Mouse (Mus musculus): ENCODE data around the gene Serping1.
A peak's percentile ranks its signal among the peaks of the same experiment; 100 is the strongest.
"Not testable (repeated sequence)": the region's sequence is repeated elsewhere in the genome, so short reads cannot be mapped to it uniquely, and the experiment has no call there.

Gene Serping1

DNA sequence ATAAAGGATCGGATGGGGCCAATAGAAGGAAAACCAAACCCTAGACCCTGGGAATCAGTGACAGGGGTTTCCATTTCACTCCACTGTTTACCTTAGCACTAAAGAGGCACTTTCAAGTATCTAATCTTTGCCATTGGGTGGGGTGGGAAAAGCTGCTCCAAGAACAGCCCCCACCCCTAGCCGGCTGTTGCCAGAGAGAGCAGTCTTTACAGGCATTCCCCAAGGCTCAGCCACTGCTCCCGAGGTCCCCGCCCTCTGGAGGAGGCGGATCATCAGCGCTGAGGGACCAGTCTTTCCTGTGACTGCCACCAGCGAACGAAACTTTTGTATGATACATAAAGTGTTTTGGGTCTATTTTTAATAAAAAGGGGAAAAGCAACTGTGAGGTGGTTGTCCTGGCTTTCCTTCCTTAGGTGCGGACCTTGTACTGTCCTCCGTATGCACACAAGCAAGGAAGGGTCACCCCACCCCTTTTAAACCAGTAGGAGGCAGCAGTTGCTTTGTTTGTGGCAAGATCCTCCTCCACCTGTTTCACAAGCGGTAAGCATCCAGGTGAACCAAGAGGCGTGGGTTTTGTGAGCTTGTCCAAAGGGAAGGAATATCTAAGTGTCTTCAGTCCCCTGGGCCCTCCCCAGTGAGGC is 36.9 kb downstream of the Serping1 start:
- no peak for DNase-seq (ENCODE audit: low spot score)

DNA sequence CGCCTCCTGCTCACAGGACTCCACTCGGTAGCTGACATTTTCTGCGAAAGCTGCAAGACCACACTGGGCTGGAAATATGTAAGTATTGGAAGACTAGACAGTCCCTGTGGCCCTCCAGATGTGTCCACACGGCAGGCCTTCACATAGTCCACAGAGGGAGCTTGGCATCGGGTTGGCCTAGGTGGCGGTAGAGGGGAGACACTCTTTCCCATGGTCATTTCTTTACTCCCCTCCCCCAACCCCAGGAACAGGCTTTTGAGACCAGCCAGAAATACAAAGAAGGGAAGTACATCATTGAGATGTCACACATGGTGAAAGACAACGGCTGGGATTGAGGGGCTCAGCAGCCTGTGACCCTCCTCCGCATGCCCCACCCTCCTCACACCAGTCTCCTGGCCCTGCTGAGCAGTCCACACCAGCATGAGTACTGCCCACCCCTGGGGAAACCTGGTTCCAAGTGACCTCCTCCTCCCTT is 37.8 kb downstream of the Serping1 start:
- no peak for DNase-seq (ENCODE audit: low spot score)

DNA sequence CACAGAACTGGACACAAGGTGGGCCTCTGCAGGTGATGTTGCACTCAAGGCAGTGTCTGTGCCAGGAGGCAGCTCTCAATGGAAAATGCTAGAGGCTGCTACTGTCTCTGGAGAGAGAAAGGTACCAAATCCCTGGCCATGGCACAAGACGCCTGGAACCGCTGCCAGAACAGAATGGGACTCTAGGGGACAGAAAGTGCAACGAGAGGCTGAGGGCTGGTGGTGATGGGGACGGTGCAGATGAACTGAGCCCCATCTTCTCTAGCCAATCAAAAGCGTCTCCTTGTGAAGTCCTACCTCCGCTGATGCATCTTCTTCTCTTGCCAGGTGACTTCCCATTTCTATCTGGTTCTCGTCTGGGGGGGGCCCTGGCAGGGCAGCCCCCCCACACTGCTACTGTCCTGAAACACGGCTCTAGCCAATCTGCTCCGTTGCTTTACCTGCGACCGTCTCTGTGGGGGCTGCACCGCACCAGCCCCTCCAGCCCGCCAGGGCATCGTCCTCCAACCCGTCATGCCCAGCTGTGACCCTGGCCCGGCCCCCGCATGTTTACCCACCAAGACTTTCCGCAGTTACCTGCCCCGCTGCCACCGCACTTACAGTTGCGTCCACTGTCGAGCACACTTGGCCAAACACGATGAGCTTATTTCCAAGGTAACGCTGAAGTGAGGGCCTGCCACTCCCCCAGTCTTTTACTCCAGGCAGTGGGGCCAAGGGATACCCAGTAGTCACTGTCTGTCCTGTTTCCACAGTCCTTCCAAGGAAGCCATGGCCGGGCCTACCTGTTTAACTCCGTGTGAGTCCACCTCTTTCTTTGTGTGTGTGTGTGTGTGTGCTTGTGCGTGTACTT is 38.7 kb downstream of the Serping1 start:
- no peak for DNase-seq (ENCODE audit: low spot score)

DNA sequence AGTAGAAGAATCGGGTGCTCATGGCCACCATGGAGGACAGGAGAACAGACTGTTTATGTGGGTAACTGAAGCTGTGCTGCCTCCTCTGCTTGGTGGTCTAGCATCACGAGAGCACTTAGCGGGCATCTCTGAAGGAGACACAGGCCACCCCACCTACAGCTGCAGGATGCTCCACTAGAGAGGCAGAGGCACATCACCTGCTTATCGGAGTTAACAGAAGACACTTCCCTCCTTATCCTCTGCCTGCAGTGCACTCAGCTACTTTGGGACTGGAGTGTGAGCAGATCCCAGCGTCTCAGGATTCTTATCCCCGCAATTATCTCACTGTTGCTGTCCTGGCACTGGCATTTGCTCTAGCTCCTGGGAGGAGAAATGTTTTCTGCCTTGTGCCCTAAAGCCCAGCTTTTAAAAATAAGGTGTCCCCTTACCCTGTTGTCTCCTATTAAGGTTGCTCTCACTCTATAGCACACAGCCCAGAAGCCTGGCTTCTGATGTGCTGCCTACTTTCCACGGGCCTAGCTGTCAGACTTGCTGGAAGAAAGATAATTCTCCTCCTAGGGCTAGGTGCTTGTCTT is 39.8 kb downstream of the Serping1 start:
- DNase-seq (ENCODE audit: low spot score) = no peak

DNA sequence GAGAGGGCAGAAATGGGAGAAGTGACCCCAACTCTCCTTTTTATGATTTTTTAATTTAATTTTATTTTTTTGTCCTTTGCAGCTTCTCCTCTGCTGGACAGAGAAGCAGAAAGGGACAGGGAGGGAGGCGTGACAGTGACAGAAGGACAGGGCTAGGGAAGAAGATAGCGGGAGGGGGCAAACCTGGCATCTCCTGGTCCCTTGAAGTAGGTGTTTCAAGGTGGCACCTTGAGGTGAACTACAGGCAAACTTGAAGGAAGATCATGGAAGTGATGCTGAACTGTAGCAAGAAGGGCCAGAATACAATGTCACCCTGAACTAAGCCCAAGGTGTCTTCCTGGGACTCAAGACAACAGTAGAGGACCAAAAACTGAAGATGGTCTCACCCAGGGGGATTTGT is 40.3 kb downstream of the Serping1 start:
- DNase-seq (ENCODE audit: low spot score) = no peak

DNA sequence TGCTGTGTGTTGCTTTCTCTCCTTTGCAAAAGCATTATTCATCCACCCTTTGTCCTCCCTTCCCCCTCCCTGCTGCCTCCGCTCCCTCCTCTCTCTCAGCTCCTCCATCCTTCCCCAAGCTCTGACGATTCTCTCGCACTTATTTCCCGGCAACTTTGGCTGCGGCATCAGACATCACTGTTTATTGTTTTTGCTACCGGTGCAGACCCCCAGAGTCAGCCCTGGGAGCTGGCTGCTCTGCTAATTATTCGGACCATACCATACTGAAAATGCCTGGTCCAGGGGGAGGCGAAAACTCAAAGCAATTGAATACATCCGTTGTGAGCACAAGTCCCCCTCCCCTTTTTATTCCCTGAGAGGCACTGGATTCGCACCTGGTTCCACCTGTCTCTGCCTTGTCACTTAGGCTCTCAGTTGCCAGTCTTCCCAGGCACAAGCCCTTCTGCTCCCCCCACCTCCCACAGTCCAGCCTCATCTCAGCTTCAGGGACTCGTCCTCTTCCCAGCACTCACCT is 40.8 kb downstream of the Serping1 start:
- no peak for DNase-seq (ENCODE audit: low spot score)

DNA sequence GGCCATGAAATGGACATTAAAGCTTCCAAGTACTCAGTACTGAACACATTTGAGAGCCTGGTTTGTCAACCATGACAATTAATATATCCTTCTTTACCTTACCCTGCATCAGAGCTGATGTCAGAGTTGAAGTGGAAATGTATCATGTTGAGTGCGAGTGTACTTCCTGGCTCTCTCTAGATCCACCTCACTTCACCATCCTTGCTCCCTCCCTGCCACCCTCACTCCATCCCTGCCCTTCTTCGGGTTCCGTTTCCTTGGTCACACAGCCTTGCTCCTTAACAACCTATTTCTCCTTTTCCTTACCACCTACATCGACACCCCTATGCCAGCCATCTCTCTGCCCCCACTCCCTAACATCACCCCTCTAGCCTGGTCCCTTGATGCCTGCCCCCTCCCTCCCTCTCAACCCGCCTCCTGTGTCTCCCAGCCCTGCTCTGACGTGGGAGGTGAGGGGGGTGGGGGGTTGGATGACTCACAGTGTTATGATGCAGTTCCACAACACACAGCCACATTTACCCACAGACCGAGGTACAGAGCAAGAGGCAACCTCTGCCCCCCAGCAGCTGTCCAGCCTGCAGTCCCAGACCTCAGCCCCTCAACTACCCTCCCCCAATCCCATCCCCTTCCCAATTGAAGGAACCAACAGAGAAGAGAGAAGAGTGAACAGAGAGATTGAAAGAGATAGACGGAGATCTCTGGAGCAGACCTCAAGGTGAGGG is 41.5 kb downstream of the Serping1 start, which contains the start of gene Ypel4:
Gene Ypel4, plus strand, starts transcription at position 480 of the 722 bp plus-strand sequence.
- no peak for DNase-seq (ENCODE audit: low spot score)

DNA sequence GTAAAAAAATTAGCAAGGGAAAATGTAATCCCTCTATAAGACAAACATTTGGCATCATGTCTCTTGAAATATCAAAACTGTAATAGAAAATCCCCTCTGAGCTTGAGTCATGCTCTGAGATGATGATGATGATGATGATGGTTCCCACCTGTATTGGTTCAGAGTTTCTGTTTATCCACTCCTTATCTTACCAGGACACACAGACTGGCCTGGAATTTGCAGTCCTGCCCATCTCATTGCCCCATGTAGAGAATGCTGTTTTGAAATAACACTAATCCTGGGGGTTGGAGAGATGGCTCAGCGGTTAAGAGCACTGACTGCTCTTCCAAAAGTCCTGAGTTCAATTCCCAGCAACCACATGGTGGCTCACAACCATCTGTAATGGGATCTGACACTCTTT is 42.9 kb downstream of the Serping1 start:
- no peak for DNase-seq (ENCODE audit: low spot score)

DNA sequence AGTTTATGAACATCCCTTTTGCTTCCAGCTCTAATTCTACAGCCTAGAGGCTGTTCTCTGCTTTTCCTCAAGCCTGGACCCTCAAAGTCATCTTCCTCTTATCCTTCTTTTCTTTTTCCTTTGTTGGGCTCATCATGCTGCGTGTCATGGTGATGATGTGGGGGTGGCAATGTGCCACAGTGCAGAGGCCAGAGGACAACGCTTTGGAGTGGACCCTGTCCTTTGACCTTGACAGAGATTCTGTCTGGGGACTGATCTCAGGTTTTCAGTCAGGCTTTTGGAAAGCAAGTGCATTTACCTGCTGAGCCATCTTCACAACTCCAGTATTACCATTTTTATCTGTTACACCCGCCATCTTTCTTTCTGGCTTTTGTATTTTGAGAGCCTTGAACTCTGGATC is 44.0 kb downstream of the Serping1 start:
- DNase-seq (ENCODE audit: low spot score) = no peak

DNA sequence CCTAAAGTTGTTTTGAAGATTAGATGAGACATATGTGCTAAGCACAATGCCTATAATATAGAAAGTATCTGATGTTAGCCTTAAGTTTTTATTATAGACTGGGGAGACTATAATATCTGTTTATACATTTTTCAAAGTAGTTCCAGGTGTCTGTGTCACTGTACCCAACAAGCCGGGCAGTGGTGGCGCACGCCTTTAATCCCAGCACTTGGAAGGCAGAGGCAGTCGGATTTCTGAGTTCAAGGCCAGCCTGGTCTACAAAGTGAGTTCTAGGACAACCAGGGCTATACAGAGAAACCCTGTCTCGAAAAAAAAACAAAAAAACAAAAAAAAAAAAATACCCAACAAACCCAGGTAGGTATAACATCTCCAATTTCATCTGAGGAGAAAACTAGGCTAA is 47.1 kb downstream of the Serping1 start:
- not testable (repeated sequence) for DNase-seq (ENCODE audit: low spot score)

DNA sequence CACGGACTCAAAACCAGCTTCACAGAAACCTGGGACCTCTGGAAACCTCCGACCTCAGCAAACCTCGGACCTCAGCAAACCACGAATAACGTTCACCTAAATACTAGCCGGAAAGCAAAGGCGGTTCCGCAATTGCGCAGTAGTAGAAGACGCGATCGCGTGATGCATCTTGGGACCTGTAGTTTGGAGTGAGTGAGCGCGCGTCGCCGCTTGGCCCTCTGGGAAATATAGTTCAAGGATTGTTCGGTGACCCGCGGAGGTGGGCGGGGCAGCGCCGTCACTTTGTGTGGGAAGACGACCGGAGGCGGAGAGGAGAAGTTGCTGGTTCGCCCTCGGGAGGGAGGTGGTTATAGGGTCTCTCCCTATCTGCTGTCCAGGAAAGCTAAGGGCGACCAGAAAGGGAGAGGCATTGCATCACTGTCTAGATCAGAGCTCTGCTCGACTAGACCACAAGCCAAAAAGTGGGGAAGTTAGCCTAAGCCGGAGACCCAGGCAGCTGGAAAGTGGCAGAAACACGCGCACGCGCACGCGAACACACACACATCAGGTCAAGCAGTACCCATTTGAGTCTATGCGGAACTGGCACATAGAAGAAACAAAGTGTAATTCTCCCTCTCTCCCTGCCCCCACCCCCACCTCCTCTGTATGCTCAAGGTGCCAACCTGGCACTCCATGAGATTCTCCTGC is 47.9 kb downstream of the Serping1 start, which contains the start of gene Clp1:
Gene Clp1, minus strand, starts transcription at position 179 of the 687 bp plus-strand sequence.
- DNase-seq (ENCODE audit: low spot score) = peak; percentile 76

DNA sequence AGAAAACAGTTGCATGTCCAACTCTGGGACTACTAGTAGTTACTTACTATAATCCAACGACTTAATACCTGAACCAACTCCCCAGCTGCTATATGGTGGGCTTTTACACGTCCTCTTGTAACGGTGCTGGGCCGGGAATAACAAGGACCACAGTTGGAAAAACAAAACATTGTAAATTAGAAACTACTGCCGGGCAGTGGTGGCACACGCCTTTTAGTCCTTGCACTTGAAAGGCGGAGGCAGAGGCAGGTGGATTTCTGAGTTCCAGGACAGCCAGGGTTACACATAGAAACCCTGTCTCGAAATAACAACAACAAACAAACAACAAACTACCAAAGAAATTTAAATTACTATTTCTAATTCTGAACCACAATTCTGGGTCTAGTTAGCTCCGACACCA is 48.5 kb downstream of the Serping1 start:
- no peak for DNase-seq (ENCODE audit: low spot score)

DNA sequence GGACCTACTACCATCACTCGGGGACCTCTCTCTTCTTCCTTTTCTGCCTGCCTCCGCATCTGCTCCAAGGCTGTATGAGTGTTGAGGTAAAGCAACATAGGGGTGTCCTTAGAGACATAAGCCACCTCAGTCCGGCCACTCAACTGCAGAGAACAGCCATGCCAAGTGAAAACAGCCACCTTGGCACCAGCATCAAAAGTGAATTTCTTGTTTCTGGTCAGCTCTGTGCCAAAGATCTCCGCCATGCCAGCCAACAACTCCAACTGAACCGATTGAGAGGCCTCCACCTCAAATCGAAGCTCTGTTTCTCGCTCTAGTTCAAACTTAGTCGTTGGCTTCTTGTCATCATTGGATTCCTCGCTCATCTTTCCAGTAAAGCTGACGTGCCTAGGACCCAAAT is 49.5 kb downstream of the Serping1 start:
- no peak for DNase-seq (ENCODE audit: low spot score)

DNA sequence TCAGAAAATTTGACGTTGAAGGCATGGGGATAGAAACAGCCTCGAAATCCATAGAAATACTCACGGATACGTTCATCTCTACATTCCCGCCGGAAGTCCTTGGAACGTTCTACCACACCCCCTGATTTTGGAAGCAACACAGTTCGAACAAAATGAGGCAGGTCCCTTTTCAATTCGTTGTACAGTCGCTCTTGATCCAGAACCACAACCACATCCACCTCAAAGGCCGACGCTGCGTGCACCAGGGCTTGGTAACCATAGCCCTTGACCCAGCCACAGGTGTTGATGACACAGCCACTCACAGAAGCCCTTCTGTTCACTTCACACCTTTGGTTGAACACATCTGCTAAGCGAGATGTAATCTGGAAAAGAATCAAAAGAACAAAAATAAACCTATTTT is 51.4 kb downstream of the Serping1 start:
- DNase-seq (ENCODE audit: low spot score) = no peak

DNA sequence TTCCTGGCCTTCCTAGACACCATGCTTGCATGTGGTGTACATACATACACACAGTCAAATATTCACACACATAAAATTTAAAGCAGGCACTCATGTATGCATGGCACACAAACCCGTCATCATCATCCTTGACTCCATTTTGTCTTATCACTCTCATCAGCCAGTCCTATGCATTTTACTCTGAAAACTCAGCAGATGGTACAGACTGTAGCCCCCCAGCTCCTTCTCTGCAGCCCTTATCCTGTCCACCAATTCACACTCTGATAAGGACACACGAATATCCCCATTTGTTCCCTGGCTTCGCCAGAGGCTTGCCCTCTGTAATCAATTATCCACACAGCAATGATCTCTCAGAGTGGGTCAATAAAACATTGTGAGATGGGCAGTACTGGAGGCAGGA is 54.1 kb downstream of the Serping1 start:
- no peak for DNase-seq (ENCODE audit: low spot score)

DNA sequence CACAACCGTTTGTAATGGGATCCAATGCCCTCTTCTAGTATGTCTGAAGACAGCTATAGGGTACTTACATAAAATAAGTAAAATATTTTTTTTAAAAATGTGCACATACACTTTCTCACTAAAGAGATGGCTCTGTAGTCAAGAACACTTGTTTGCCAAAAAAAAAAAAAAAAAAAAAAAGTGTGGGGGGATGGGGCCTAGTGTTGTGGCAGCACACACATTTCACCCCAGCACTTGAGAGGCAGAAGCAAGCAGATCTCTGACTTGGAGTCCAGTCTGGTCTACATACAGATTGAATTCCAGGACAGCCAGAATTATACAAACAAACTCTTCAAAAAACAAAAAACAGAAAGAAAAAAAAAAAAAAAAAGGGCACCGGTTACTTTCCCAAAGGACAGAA is 54.5 kb downstream of the Serping1 start:
- DNase-seq (ENCODE audit: low spot score) = no peak

DNA sequence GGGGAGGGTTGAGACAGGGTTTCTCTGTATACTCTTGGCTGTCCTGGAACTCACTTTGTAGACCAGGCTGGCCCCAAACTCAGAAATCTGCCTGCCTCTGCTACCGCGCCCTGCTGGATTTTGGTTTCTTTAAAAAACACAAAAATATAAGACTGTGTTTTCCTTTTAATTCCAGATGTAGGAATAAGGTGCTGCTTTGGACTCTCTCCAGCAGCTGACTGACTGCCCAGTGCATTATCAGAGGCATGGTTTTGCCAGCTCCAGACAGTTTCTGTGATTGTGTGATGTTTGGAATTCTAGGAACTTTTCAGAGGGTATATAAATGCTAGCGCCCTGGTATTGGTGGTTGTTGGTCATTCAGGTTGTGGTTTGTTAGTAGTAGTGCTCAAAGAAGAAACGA is 57.9 kb downstream of the Serping1 start:
- DNase-seq (ENCODE audit: low spot score) = no peak

DNA sequence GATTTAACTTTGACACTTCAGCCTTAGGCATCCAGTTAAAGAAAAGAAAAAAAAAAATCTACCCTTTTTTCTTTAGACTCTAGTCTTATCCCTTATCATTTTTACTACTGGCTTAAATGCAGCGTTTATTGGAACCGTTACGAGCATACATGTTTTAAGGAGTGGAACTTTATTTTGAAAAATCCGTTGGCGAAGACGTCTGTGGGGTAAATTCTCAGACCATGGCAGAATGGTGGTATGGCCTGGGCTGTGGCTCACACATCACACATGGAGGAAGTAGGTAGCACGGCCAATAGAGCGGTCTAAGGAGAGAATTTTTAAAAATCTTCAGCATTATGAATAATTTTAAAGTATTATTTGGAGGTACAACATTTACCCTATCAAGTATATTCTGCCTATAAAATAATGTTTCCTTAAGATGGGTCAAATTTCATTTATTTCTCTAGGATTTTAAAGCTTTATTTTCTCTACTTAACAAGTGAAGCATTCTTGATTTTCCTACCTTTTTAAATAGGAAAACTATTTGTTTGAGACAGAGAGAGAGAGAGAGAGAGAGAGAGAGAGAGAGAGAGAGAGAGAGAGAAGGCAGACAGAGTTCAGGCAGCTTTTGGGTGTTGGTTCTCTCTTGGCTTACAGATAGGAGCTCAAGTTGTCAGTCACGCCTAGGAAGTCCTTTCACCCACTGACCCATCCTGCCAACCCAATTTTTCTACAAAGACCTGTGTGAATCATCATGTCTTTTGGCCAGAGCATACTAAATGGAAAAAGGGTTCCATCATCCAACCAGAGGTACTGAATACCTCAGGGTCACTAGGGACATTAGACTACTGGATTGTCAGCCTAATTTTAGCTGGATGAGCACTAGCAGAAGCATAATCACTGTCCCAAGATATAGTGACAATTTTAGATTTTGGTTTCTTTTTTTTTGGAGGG is 58.6 kb downstream of the Serping1 start:
- DNase-seq (ENCODE audit: low spot score) = no peak

DNA sequence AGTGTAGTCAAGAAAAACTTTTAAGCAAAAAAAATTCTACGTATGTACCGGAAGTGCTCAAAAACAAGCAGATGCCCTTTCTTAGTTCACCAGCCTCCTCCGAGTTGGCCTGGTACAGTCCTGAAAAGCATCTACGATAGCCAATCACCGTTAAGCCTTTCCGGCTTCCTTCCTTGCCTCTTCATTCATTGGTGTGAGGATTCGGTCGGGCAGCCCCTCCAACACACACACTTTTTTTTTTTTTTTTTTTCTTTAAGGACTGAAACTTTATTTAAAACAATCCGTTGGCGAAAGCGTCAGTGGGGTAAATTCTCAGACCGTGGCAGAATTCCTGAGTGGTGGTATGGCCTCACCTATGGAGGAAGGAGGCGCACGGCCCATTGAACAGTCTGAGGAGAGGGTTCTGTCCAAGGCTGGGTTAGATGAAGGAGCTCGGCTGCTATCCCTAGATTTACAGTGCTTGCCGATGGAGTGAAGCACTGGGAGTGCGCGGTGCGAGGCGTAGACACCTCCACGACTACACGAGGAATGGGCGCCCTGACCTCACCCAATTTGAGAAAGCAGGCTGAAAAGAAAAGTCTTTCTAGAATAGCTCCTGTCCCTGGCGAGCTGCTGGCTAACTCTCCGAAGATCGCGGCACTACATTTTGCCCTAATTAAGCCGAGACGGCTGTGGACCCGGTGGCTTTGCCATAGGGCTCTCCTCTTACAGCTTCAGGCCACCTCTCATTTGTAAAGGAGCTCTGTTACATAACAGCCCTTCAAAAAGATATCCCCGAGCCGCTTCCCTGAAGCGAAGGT is 59.5 kb downstream of the Serping1 start:
- no peak for DNase-seq (ENCODE audit: low spot score)
